Mouse (Mus musculus) gastrocnemius, postnatal 10 days (tissue): Measurements from ENCODE around the gene Gm42517. TPM values are rescaled to one million over a fixed set of nuclear protein-coding genes. Genes with fewer than 3 reads are reported as not detected.

Source experiments
- DNase-seq: peaks from one replicate; pipeline ENCODE4 v3.0.0; 2021; ENCODE audit warnings: mixed read lengths
- long read RNA-seq, 2 experiments: library from polyadenylated mRNA; stranded (forward); transcript quantifications; one replicate each; pipeline ENCODE4 v2.0.0; 2021
- total RNA-seq, 2 experiments: library from RNA; stranded (reverse); gene quantifications; 2 replicates each; pipeline ENCODE4 v1.2.3; 2021

Gene Gm42517
- total RNA-seq: under 1 TPM; 0.36 to 0.42 TPM
- long read RNA-seq, experiment 1, partial matches to known transcripts: 0 of 1 reads
- long read RNA-seq, experiment 1, other reads (novel, unspliced or antisense): 0 of 1 reads
- long read RNA-seq, experiment 2, partial matches to known transcripts: 0 of 3 reads
- long read RNA-seq, experiment 2, other reads (novel, unspliced or antisense): 0 of 3 reads

DNA sequence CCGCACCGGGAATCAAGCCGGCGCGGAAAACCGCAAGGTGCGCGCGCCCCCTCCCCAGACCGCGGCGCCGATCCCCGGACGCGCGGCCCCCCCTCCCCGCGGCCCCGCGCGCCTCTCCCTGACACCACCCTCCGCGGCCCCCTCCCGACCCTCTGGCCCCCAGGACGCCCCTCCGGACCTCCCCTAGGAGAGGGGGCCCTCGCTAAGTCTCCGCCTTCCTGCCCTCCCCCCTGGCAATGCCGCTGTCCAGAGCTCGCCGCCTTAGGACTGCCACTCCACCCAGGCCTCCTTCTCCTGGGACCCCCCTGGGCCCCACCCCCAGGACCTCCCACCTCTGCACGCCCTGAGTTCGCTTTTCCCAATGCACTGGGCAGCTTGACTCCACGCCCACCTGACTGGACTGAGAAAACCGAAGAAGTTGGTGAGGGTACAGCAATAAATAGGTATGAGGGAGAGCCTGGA is at the start of gene Gm42517:
Gene Gm42517, minus strand, starts transcription at position 52 of the 462 bp plus-strand sequence.
- peak; percentile 15 for DNase-seq

GRCm38 (mm10) chr5:108414711-108415110 is 47.0 kb upstream of the Gm42517 start:
- no peak for DNase-seq

DNA sequence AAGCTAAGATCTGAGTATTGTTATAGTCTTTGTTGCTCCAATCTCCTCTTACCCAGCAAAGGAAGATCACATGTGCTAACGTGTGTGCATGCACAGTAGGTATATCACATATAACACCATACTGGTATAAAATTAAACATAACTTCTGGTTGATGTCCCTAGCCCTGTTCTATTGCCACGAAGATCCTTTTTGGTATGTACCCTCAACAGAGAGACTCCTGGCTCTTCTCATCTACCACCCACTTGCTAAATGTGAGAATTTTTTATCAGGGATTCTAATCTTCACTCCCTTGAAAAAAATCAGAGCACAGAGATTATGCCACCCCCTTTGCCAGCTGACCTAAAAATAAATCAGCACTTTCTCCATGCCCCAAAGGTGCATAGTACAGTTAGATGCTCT is 39.3 kb upstream of the Gm42517 start:
- no peak for DNase-seq

DNA sequence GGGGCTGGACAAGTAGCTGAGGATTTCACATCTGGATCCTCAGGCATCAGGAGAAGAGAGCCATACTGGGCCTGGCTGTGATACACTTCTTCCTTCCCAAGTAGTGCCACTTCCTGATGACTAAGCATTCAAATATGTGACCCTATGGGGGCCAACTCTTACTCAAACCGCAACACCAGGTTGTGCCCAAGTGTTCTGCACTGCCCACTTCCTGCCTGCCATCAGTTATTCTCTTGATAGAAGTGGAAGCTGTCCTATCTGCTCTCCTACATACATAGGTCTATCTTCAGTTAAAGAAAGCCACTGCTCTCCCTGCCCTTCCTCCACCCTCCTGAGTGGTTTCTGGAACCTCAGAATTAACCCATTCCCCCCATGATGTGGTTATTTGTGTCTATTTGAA is 37.7 kb upstream of the Gm42517 start:
- no peak for DNase-seq

GRCm38 (mm10) chr5:108403453-108403852 is 35.7 kb upstream of the Gm42517 start:
- DNase-seq: no peak

DNA sequence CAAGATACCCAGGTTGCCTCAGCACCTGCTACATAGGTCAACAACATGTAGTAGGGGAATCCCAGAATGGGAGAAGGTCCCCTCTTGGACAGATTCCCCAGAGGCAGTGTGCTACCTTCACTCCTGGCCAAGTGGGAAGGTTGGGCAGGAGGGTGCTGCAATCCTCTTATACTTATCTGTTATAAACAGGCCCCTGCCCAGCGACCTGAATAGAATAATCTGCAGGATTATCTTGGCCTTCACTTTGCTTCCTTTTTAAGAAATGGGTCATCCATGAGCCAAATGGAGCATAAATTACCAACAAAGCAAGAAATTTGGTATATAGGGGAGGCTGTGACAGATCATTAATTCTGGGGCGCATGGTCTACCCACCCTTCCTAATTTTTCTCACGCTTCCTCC is 22.0 kb upstream of the Gm42517 start:
- no peak for DNase-seq

- no peak for DNase-seq
Observed at GRCm38 (mm10) chr5:108388201-108388600, 20.5 kb upstream of the Gm42517 start, which contains the start of gene Pde6b. TSS of gene Pde6b (plus strand) at chr5:108388391.

GRCm38 (mm10) chr5:108386449-108386848 is 18.7 kb upstream of the Gm42517 start:
- no peak for DNase-seq

DNA sequence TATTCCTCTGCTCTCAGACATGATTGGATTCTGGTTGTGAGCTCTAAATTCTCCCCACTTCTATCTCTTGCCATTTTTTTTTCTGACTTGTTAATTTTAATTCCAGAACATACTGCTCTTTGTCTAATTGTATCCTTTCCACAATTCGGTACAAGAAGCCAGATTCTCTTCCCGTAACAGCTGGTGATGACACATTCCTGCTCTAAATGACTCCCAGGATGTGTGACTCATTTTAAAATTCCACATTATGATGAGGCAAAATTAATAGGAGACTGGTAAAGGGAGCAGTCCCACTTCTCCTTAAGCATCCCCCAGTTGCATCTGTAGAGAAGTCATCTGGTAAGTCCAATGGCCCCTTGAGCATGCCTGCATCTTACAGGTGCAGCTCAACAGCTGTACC is 17.9 kb upstream of the Gm42517 start:
- no peak for DNase-seq

DNA sequence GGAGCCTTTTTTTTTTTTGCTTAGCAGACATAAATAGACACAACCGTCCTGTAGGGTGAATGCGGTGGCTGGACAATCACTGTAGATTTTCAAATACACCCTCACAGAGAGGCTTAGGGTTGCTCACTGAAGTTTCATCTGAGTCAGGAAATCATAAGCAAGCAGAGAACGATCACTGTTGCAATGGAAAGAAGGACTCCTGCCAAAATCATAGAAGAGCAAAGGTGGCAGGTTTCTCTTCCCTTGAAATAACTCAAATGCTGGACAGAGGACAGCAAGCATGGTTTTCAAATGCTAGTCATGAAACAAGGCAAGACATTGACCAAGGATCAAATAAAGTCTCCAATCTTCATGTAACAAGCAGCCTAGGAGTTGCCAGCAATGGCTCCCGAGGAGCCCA is 10.6 kb upstream of the Gm42517 start:
- no peak for DNase-seq

GRCm38 (mm10) chr5:108376059-108376458 is 8.3 kb upstream of the Gm42517 start:
- no peak for DNase-seq

DNA sequence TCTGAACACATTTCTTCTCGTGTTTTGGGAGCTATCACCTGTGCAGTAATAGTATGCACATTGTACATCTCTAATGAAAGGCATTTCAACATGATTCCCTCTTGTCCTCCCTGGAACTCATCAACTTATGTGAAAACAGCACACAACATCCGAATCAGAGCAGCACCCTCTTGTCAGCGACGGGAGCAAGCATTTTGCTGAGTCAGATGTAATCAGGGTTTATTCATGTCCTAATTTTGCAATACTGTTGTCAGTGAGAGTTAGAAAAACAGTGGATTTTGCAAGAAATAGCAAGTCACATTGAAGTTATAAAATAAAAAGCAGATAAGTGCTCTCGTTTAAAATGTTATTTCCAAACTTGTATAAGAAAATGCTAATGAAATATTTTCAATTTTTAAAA is 6.4 kb upstream of the Gm42517 start:
- DNase-seq: no peak

DNA sequence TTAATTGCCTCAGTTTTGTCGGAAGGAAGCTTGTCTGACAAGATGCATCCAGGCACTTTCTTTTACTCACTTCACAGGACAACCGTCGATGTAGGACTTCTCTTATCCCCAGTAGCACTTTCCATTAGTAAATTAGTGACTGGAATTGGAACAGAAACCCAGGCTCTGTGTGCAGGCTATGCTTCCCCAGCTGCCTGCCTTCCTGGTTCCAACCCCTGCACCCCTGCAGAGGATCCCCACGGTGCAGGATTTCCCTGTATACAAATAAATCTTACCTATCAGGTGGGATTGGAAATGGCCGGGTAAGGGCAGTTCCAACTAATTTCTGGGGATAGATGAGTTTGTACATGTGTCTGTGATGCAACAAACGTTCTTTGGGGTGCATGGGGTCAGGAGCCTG is 2.2 kb upstream of the Gm42517 start:
- no peak for DNase-seq

DNA sequence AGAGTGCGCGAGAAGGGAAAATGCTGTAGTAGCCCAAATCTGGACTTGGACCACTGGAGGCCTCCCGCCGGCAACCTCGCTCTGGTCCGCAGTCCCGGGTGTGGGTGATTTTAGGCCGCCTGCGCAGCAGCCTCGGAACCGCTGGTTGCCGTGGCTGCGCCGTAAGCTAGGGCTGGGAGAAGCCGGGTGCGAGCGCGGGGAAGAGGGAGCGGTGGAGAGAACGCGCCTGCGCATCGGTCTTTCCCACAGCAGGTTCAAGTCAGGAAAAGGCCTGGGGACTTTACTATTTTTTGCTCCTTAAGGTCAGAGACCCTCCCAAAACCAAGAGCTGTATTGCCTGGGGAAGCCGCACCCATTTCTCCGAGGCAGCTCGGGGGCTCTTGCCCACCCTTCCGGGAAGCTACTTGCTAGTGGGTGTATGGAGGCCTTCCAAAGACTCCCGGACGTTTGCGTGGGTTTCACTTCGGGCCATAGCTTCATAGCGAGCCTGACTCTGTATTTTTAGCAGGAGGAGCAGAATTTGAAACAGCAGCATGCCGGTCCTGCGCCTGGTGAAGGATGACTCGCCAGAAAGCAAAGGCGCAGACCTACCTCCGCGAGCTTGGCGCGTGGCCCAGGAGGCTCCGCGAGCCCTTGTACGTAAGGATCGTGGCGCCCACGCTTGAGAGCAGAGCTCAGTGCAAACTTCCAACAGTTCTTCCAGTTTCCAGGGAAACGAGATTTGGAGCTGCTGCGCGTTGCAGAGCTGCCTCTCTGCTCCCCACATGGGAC is 1.3 kb upstream of the Gm42517 start:
- peak; percentile 35 for DNase-seq

GRCm38 (mm10) chr5:108368446-108368845 is 724 bp upstream of the Gm42517 start:
- DNase-seq: no peak

DNA sequence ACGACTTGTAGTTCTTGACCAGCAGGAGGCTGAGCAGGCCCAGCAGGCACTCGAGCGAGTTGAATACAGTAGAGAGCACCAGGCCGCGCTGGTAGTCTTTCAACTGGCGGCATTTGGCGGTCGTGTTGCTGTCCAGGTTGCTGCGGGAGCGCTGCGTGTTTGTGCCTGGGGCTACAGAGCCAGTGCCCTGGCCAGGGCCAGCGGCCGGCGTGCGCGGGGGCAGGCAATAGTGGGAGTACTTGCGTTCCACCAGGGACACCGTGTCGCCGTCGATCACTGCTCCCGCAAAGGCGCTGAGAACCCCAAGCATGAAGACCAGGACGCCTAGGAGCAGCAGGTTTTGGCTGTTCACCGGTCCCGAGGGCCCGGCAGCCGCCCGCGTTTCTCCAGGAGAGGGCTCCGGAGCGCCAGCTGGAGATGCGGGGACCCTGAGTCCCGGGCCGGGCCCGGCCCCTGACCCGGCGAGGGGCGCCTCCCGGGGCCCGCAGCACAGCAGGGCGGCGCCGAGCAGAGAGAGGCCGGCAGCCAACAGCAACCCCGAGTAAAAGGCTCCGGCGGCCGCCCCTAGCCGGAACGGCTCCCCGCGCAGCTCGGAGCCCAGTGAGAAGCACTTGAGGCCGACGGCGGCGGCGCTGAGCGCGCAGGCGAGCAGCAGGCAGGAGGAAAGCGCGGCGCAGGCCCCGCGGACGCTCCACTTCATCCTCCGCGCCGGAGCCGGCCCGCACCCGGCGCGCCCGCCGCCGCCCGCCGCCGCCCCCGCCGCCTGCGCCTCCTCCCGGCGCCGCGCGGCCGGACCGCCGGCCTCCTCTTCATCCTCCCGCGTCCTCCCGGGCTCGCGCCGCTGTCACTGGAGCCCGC is 509 bp downstream of the Gm42517 start:
- peak; percentile 42 for DNase-seq

- DNase-seq: peak; percentile 14
Observed at GRCm38 (mm10) chr5:108366328-108366983, 1.3 kb downstream of the Gm42517 start.

DNA sequence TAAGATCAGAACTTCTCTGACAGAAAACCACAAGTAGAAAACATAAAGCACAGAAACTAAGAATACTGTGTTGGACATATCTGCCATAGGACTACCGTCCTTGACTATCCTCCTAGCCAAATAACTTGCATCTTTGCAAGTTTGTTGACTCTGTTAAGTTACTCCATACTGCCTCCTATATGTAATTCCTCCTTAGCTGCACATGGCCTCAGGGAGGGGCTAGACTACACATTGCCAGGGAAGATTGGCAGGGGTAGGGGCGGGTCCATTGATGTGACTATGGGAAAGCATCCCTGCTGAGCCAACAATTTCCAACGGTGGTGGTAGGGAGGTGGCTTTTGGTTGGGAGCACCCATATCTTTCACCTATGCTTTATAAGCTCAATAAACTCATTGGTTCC is 5.4 kb downstream of the Gm42517 start:
- no peak for DNase-seq

GRCm38 (mm10) chr5:108360211-108360610 is 7.5 kb downstream of the Gm42517 start:
- DNase-seq: no peak

GRCm38 (mm10) chr5:108359491-108359890 is 8.2 kb downstream of the Gm42517 start:
- DNase-seq: no peak

- DNase-seq: no peak
Observed at GRCm38 (mm10) chr5:108357862-108358261, 9.9 kb downstream of the Gm42517 start.

GRCm38 (mm10) chr5:108354056-108354455 is 13.7 kb downstream of the Gm42517 start:
- no peak for DNase-seq
